Mouse (Mus musculus): ENCODE measurements around the gene Sbds.

GRCm38 (mm10) chr5:130288106-130288505 lies 32.8 kb upstream of the Sbds start:
- no peak for TF ChIP-seq POLR2A (IDR thresholded peaks at IDR 0.05; ENCODE audit: extremely low read depth, insufficient read depth, low read length)
- TF ChIP-seq CTCF (IDR thresholded peaks at IDR 0.05; ENCODE audit: extremely low read depth, insufficient read depth, low read length) = no peak
